In the genomic region with DNA sequence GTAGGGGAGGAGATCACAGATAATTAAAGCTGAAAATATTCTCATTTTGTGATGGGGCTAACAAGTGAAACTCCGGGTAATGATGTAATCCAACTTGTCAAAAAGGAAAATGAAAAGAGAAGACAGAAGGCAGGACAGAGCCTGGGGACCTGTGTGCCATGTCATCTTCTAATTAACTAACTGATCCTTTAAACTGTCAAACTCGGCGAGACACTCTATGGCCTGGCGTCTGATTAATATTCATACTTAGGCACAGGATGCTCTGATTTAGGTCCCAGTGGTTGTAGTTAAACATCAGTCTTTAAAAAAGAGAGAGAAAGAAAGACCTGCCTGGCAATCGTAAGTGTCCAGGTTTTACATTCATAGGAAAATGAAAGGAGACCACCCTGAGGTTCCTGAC, we compare ENCODE assay signal across 21 mouse cellular contexts.
"Had no signal": no experiment of that assay in that cellular context is flagged by ENCODE, and none has a peak within 500 bp of the region (broad histone marks: within the 10 kb centered on the region; RNA-seq: fewer than 3 reads in every experiment).

No protein-coding gene starts in this region.

- H3K4me3 ChIP-seq: liver, embryonic 13.5 days; liver, embryonic 15.5 days; lung, embryonic 15.5 days; megakaryocyte, embryonic 14.5 days; neural tube, embryonic 13.5 days; neural tube, embryonic 15.5 days had no signal

- H3K4me1 ChIP-seq: liver, embryonic 13.5 days; liver, embryonic 15.5 days; megakaryocyte, embryonic 14.5 days had no signal

- H3K27ac ChIP-seq: liver, embryonic 13.5 days; liver, embryonic 15.5 days; lung, embryonic 15.5 days; macrophage; neural tube, embryonic 13.5 days; neural tube, embryonic 15.5 days had no signal

- H3K4me2 ChIP-seq: liver, embryonic 11.5 days; liver, embryonic 13.5 days; liver, embryonic 15.5 days; lung, embryonic 15.5 days; neural tube, embryonic 13.5 days; neural tube, embryonic 15.5 days had no signal

- H3K9ac ChIP-seq: liver, embryonic 13.5 days; liver, embryonic 15.5 days; liver, postnatal 0 days; lung, embryonic 15.5 days; neural tube, embryonic 13.5 days; neural tube, embryonic 15.5 days had no signal

- H3K27me3 ChIP-seq: liver, embryonic 13.5 days; liver, embryonic 15.5 days; lung, embryonic 15.5 days; megakaryocyte, embryonic 14.5 days; neural tube, embryonic 13.5 days; neural tube, embryonic 15.5 days had no signal

- DNase-seq: liver, embryonic 13.5 days; liver, postnatal 0 days; lung, adult 2 months; lung, postnatal 14 days; lung, postnatal 36 days; retina, postnatal 1 day; right cerebral cortex, adult 18-20 months; right cerebral cortex, postnatal 25 days; right cerebral cortex, postnatal 4 days; spleen, adult 18-20 months; thymus, adult 18-20 months; thymus, postnatal 14 days; thymus, postnatal 36 days had no signal

- H3K9me3 ChIP-seq: liver, embryonic 13.5 days; liver, embryonic 15.5 days; lung, embryonic 15.5 days; neural tube, embryonic 13.5 days; neural tube, embryonic 15.5 days had no signal

- ATAC-seq: liver, postnatal 0 days; lung, postnatal 0 days had no signal

- H3K36me3 ChIP-seq: liver, embryonic 13.5 days; liver, embryonic 15.5 days; lung, embryonic 15.5 days; neural tube, embryonic 13.5 days; neural tube, embryonic 15.5 days had no signal
